Mouse (Mus musculus) forebrain, embryonic 12.5 days (tissue): Measurements from ENCODE around the gene Phyhipl. TPM values are rescaled to one million over a fixed set of nuclear protein-coding genes. Genes with fewer than 3 reads are reported as not detected.

ENCODE experiments used
- ATAC-seq: fragments of 200-750 bp; cut with Nextera tagmentation; 2 replicates; pipeline ENCODE4 v1.8.0; 2017; ENCODE audit warnings: moderate TSS enrichment; ENCODE audit not compliant: low FRiP score
- H3K27ac ChIP-seq: fragments of 300-500 bp; sonication (generic); 2 replicates; pipeline ENCODE4 v1.5.1; 2016; ENCODE audit warnings: mild to moderate bottlenecking
- H3K27me3 ChIP-seq: fragments of 300-500 bp; sonication (generic); 2 replicates; pipeline ENCODE4 v1.6.1; 2016; ENCODE audit warnings: mild to moderate bottlenecking
- H3K36me3 ChIP-seq: fragments of 300-500 bp; sonication (generic); replicated peaks from 2 replicates; pipeline ENCODE4 v1.6.1; 2016; ENCODE audit warnings: mild to moderate bottlenecking
- H3K4me1 ChIP-seq: fragments of 300-500 bp; sonication (generic); 2 replicates; pipeline ENCODE4 v1.6.1; 2016
- H3K4me2 ChIP-seq: fragments of 300-500 bp; sonication (generic); 2 replicates; pipeline ENCODE4 v1.6.1; 2016; ENCODE audit warnings: mild to moderate bottlenecking, moderate library complexity
- H3K4me3 ChIP-seq: fragments of 300-500 bp; sonication (generic); replicated peaks from 2 replicates; pipeline ENCODE4 v1.5.1; 2016; ENCODE audit warnings: mild to moderate bottlenecking
- H3K9ac ChIP-seq: fragments of 300-500 bp; sonication (generic); 2 replicates; pipeline ENCODE4 v1.6.1; 2016; ENCODE audit warnings: mild to moderate bottlenecking
- H3K9me3 ChIP-seq: fragments of 300-500 bp; sonication (generic); 2 replicates; pipeline ENCODE4 v1.6.1; 2016
- WGBS: fragments of 180-500 bp; shearing (Covaris S2); methylation state at CpG from one replicate; pipeline ENCODE4 v1.1.7; 2016; 5-methylcytosine and 5-hydroxymethylcytosine counted together
- polyA plus RNA-seq: library from polyadenylated mRNA; unstranded; fragments of >200 nt; fragmentation: Nextera tagmentation; extraction: Ambion mirVana; gene quantifications from 2 replicates; pipeline ENCODE4 v1.2.1, GENCODE M21; 2016

The Phyhipl gene
- polyA plus RNA-seq, 1 experiment from 2014 or later: 55.0 TPM

GRCm38 (mm10) chr10:70616377-70616776, 39.4 kb downstream of the Phyhipl start:
- ATAC-seq: no peak
- 91% methylated on average over 6 of the region's 6 CpGs for WGBS
- no peaks in the 10 kb centered on the region for H3K4me1 ChIP-seq

GRCm38 (mm10) chr10:70611633-70612032, 44.1 kb downstream of the Phyhipl start:
- H3K27ac ChIP-seq: no peak overlapping the region
- no peak for ATAC-seq
- no peaks in the 10 kb centered on the region for H3K27me3 ChIP-seq
- H3K9me3 ChIP-seq: no peaks in the 10 kb centered on the region
- WGBS: 88% methylated on average over 1 of the region's 1 CpGs
- H3K9ac ChIP-seq: no peak overlapping the region
- H3K4me3 ChIP-seq: no peak overlapping the region
- H3K36me3 ChIP-seq: no peaks in the 10 kb centered on the region
- no peaks in the 10 kb centered on the region for H3K4me1 ChIP-seq
- H3K4me2 ChIP-seq: no peak overlapping the region

More at GRCm38 (mm10) chr10:70616377-70616776, 39.4 kb downstream of the Phyhipl start:
- Histone ChIP-seq H3K4me3 (no peak overlapping the region), H3K27me3 (no peaks in the 10 kb centered on the region), H3K4me2 (no peak overlapping the region), H3K9ac (no peak overlapping the region), H3K27ac (no peak overlapping the region), H3K9me3 (no peaks in the 10 kb centered on the region), H3K36me3 (no peaks in the 10 kb centered on the region)

- H3K27ac ChIP-seq: peak overlapping the region; percentile 85
- H3K9me3 ChIP-seq: no peaks in the 10 kb centered on the region
- no peak; the same call in 1 of the 2 replicates for ATAC-seq
- peak overlapping the region; percentile 78 for H3K9ac ChIP-seq
- WGBS: under 1% methylated on average over 28 of the region's 28 CpGs
- H3K4me3 ChIP-seq: peak overlapping the region; percentile 77
- H3K27me3 ChIP-seq: peaks cover 13% of the 10 kb centered on the region
- H3K36me3 ChIP-seq: no peaks in the 10 kb centered on the region
- peaks cover 6% of the 10 kb centered on the region; the same call in 1 of the 2 replicates for H3K4me1 ChIP-seq
- peak overlapping the region; percentile 91 for H3K4me2 ChIP-seq
Observed at GRCm38 (mm10) chr10:70599925-70600305, 55.9 kb downstream of the Phyhipl start.

- ATAC-seq: peak; percentile 93
- Histone ChIP-seq H3K9me3 (no peaks in the 10 kb centered on the region), H3K9ac (peak overlapping the region; percentile 78), H3K4me3 (peak overlapping the region; percentile 77), H3K36me3 (no peaks in the 10 kb centered on the region), H3K4me1 (peaks cover 8% of the 10 kb centered on the region; the same call in 1 of the 2 replicates), H3K4me2 (peak overlapping the region; percentile 91), H3K27me3 (peaks cover 13% of the 10 kb centered on the region), H3K27ac (peak overlapping the region; percentile 85)
- under 1% methylated on average over 106 of the region's 124 CpGs for WGBS
Observed at GRCm38 (mm10) chr10:70599126-70599924, 56.4 kb downstream of the Phyhipl start.

GRCm38 (mm10) chr10:70598516-70599125, 57.1 kb downstream of the Phyhipl start:
- Histone ChIP-seq H3K36me3 (no peaks in the 10 kb centered on the region), H3K4me1 (peaks cover 13% of the 10 kb centered on the region; the same call in 1 of the 2 replicates), H3K9ac (peak overlapping the region; percentile 78), H3K4me3 (peak overlapping the region; percentile 77), H3K27me3 (peaks cover 13% of the 10 kb centered on the region), H3K9me3 (no peaks in the 10 kb centered on the region), H3K27ac (peak overlapping the region; percentile 85), H3K4me2 (peak overlapping the region; percentile 91)
- ATAC-seq: peak; percentile 67
- under 1% methylated on average over 48 of the region's 48 CpGs for WGBS

- Histone ChIP-seq H3K4me2 (peak overlapping the region; percentile 91), H3K4me1 (peaks cover 13% of the 10 kb centered on the region; the same call in 1 of the 2 replicates), H3K36me3 (no peaks in the 10 kb centered on the region), H3K9ac (peak overlapping the region; percentile 78), H3K4me3 (peak overlapping the region; percentile 77), H3K9me3 (no peaks in the 10 kb centered on the region), H3K27ac (no peak overlapping the region), H3K27me3 (peaks cover 13% of the 10 kb centered on the region)
- ATAC-seq: no peak
- WGBS: 13% methylated on average over 10 of the region's 10 CpGs
Observed at GRCm38 (mm10) chr10:70598081-70598515, 57.7 kb downstream of the Phyhipl start.

GRCm38 (mm10) chr10:70594007-70594406, 61.8 kb downstream of the Phyhipl start:
- ATAC-seq: no peak
- Histone ChIP-seq H3K36me3 (no peaks in the 10 kb centered on the region), H3K4me2 (no peak overlapping the region), H3K4me1 (peaks cover 13% of the 10 kb centered on the region; the same call in 1 of the 2 replicates), H3K27me3 (no peaks in the 10 kb centered on the region), H3K9ac (no peak overlapping the region), H3K9me3 (no peaks in the 10 kb centered on the region), H3K4me3 (no peak overlapping the region), H3K27ac (no peak overlapping the region)
- WGBS: 38% methylated on average over 1 of the region's 1 CpGs

- no peaks in the 10 kb centered on the region for H3K27me3 ChIP-seq
- no peak overlapping the region for H3K4me2 ChIP-seq
- no peak overlapping the region for H3K9ac ChIP-seq
- H3K4me3 ChIP-seq: no peak overlapping the region
- no peaks in the 10 kb centered on the region for H3K9me3 ChIP-seq
- 80% methylated on average over 3 of the region's 3 CpGs for WGBS
- no peaks in the 10 kb centered on the region for H3K36me3 ChIP-seq
- H3K4me1 ChIP-seq: peaks cover 4% of the 10 kb centered on the region; the same call in 1 of the 2 replicates
- no peak overlapping the region for H3K27ac ChIP-seq
- no peak for ATAC-seq
Observed at GRCm38 (mm10) chr10:70586876-70587405, 68.8 kb downstream of the Phyhipl start.

GRCm38 (mm10) chr10:70584171-70584570, 71.6 kb downstream of the Phyhipl start:
- no peak overlapping the region for H3K27ac ChIP-seq
- 91% methylated on average over 1 of the region's 1 CpGs for WGBS
- no peak for ATAC-seq
- no peaks in the 10 kb centered on the region for H3K36me3 ChIP-seq
- no peak overlapping the region for H3K4me3 ChIP-seq
- no peaks in the 10 kb centered on the region for H3K9me3 ChIP-seq
- no peaks in the 10 kb centered on the region for H3K27me3 ChIP-seq
- H3K4me2 ChIP-seq: no peak overlapping the region
- peaks cover 4% of the 10 kb centered on the region; the same call in 1 of the 2 replicates for H3K4me1 ChIP-seq
- no peak overlapping the region for H3K9ac ChIP-seq

- H3K27ac ChIP-seq: no peak overlapping the region
- no peak for ATAC-seq
Observed at GRCm38 (mm10) chr10:70581556-70582211, 74.1 kb downstream of the Phyhipl start.

GRCm38 (mm10) chr10:70563636-70564035, 92.1 kb downstream of the Phyhipl start:
- Histone ChIP-seq H3K27ac (no peak overlapping the region), H3K4me1 (no peaks in the 10 kb centered on the region), H3K9me3 (no peaks in the 10 kb centered on the region), H3K36me3 (peaks cover 23% of the 10 kb centered on the region), H3K4me2 (no peak overlapping the region), H3K9ac (no peak overlapping the region), H3K4me3 (no peak overlapping the region), H3K27me3 (no peaks in the 10 kb centered on the region)
- ATAC-seq: no peak
- 25% methylated on average over 3 of the region's 3 CpGs for WGBS

More at GRCm38 (mm10) chr10:70581556-70582211, 74.1 kb downstream of the Phyhipl start:
- H3K27me3 ChIP-seq: no peaks in the 10 kb centered on the region
- WGBS: 79% methylated on average over 7 of the region's 7 CpGs
- no peak overlapping the region for H3K4me3 ChIP-seq
- no peak overlapping the region for H3K9ac ChIP-seq
- H3K4me1 ChIP-seq: no peaks in the 10 kb centered on the region
- no peaks in the 10 kb centered on the region for H3K36me3 ChIP-seq
- no peaks in the 10 kb centered on the region for H3K9me3 ChIP-seq
- no peak overlapping the region for H3K4me2 ChIP-seq

GRCm38 (mm10) chr10:70552531-70552930, 103.2 kb downstream of the Phyhipl start:
- H3K4me2 ChIP-seq: no peak overlapping the region
- H3K4me1 ChIP-seq: no peaks in the 10 kb centered on the region
- peaks cover 37% of the 10 kb centered on the region for H3K36me3 ChIP-seq
- 89% methylated on average over 3 of the region's 3 CpGs for WGBS
- no peak overlapping the region for H3K9ac ChIP-seq
- no peak overlapping the region for H3K27ac ChIP-seq
- no peaks in the 10 kb centered on the region for H3K9me3 ChIP-seq
- H3K27me3 ChIP-seq: no peaks in the 10 kb centered on the region
- ATAC-seq: no peak
- no peak overlapping the region for H3K4me3 ChIP-seq
